Comparison of ENCODE assay signal across 39 mouse cellular contexts in the genomic region with DNA sequence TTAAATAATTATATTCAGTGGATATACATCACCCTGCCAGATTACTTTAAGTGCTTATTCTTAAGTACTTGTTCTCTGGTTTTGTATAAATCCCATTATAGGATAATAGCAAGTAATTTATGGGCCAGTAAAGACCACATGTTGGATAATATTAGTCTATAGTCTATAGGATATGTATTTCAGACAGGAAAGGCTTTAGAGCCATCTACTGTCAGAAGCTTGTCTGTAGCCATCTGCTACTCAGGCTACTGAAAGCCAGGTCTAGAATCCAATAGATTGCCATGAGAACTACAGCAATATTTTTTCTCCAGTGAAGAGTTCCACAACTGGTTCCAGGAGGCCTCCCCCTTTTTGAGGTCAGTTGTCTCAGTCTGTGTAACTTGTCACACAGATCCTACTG. TPM values are rescaled to one million over a fixed set of nuclear protein-coding genes. Genes with fewer than 3 reads are reported as not detected.
"Had no signal": no experiment of that assay in that cellular context is flagged by ENCODE, and none has a peak within 500 bp of the region (broad histone marks: within the 10 kb centered on the region; RNA-seq: fewer than 3 reads in every experiment).

No protein-coding gene starts in this region.

- ATAC-seq: forebrain, embryonic 13.5 days; forebrain, embryonic 14.5 days; forebrain, embryonic 15.5 days; forebrain, embryonic 16.5 days; forebrain, postnatal 0 days had no signal

- H3K27ac ChIP-seq: embryonic facial prominence, embryonic 10.5 days; embryonic facial prominence, embryonic 12.5 days; embryonic facial prominence, embryonic 13.5 days; embryonic facial prominence, embryonic 15.5 days; forebrain, embryonic 10.5 days; forebrain, embryonic 12.5 days; forebrain, embryonic 13.5 days; forebrain, embryonic 15.5 days; gastrocnemius, adult 2 months; heart, adult 2 months had no signal

- H3K4me1 ChIP-seq: embryonic facial prominence, embryonic 10.5 days; embryonic facial prominence, embryonic 12.5 days; embryonic facial prominence, embryonic 13.5 days; embryonic facial prominence, embryonic 15.5 days; forebrain, embryonic 10.5 days; forebrain, embryonic 12.5 days; forebrain, embryonic 13.5 days; forebrain, embryonic 15.5 days had no signal

- H3K9me3 ChIP-seq: embryonic facial prominence, embryonic 10.5 days; embryonic facial prominence, embryonic 12.5 days; embryonic facial prominence, embryonic 13.5 days; embryonic facial prominence, embryonic 15.5 days; forebrain, embryonic 10.5 days; forebrain, embryonic 12.5 days; forebrain, embryonic 13.5 days; forebrain, embryonic 15.5 days had no signal

- H3K9ac ChIP-seq: embryonic facial prominence, embryonic 12.5 days; embryonic facial prominence, embryonic 13.5 days; embryonic facial prominence, embryonic 15.5 days; forebrain, embryonic 12.5 days; forebrain, embryonic 13.5 days; forebrain, embryonic 15.5 days; forebrain, postnatal 0 days had no signal

- H3K27me3 ChIP-seq: embryonic facial prominence, embryonic 12.5 days; embryonic facial prominence, embryonic 13.5 days; embryonic facial prominence, embryonic 15.5 days; forebrain, embryonic 12.5 days; forebrain, embryonic 13.5 days; forebrain, embryonic 15.5 days had no signal

- H3K36me3 ChIP-seq: embryonic facial prominence, embryonic 10.5 days; embryonic facial prominence, embryonic 12.5 days; embryonic facial prominence, embryonic 13.5 days; embryonic facial prominence, embryonic 15.5 days; forebrain, embryonic 10.5 days; forebrain, embryonic 12.5 days; forebrain, embryonic 15.5 days had no signal

- H3K4me3 ChIP-seq: embryonic facial prominence, embryonic 10.5 days; embryonic facial prominence, embryonic 12.5 days; embryonic facial prominence, embryonic 13.5 days; embryonic facial prominence, embryonic 15.5 days; erythroblast, embryonic 14.5 days; forebrain, embryonic 10.5 days; forebrain, embryonic 12.5 days; forebrain, embryonic 13.5 days; forebrain, embryonic 15.5 days; gastrocnemius, adult 2 months; heart, adult 2 months had no signal

- DNase-seq: cerebellum, adult 9-10 months; cerebellum, adult 9-11 months; cerebellum, postnatal 10 days; cerebellum, postnatal 14 days; cerebellum, postnatal 25 days; cerebellum, postnatal 36 days; embryo, embryonic 11 days; forebrain, postnatal 0 days; gastrocnemius, adult 2 months; gastrocnemius, postnatal 10 days; gastrocnemius, postnatal 14 days; gastrocnemius, postnatal 25 days; gastrocnemius, postnatal 36 days; heart, adult 11 months; heart, adult 18-20 months; heart, adult 2 months had no signal

- H3K4me2 ChIP-seq: embryonic facial prominence, embryonic 12.5 days; embryonic facial prominence, embryonic 13.5 days; embryonic facial prominence, embryonic 15.5 days; forebrain, embryonic 12.5 days; forebrain, embryonic 13.5 days; forebrain, embryonic 15.5 days had no signal

RNA-seq across cellular contexts. Expression of gene Mmp8, which starts 15.5 kb away (rescaled TPM):
- total RNA-seq: gastrocnemius, adult 18-20 months; gastrocnemius, adult 2 months; gastrocnemius, adult 8-10 months; gastrocnemius, postnatal 14 days; gastrocnemius, postnatal 25 days; gastrocnemius, postnatal 36 days; heart, adult 18-20 months had no signal
- polyA plus RNA-seq: cortical plate, adult 2 months; embryonic facial prominence, embryonic 10.5 days; embryonic facial prominence, embryonic 13.5 days; erythroblast, embryonic 14.5 days; forebrain, embryonic 11.5 days; forebrain, embryonic 12.5 days; forebrain, embryonic 13.5 days; forebrain, embryonic 14.5 days; forebrain, embryonic 15.5 days; forebrain, embryonic 16.5 days had no signal

RNA-seq across cellular contexts. Expression of gene Mmp27, which starts 28.4 kb away (rescaled TPM):
- total RNA-seq: forebrain, postnatal 0 days; gastrocnemius, postnatal 4 days; granulocyte monocyte progenitor cell, adult 5-6 weeks had no signal
- polyA plus RNA-seq: cortical plate, adult 2 months; embryonic facial prominence, embryonic 10.5 days; embryonic facial prominence, embryonic 11.5 days; embryonic facial prominence, embryonic 12.5 days; embryonic facial prominence, embryonic 13.5 days; embryonic facial prominence, embryonic 15.5 days; erythroblast, embryonic 14.5 days; forebrain, embryonic 10.5 days; forebrain, embryonic 11.5 days; forebrain, embryonic 12.5 days; forebrain, embryonic 13.5 days; forebrain, embryonic 14.5 days; forebrain, embryonic 15.5 days; forebrain, embryonic 16.5 days; forebrain, postnatal 0 days; frontal cortex, adult 2 months had no signal

RNA-seq across cellular contexts. Expression of gene Mmp10, which starts 40.6 kb away (rescaled TPM):
- total RNA-seq: common myeloid progenitor, adult 5-6 weeks; forebrain, postnatal 0 days; gastrocnemius, adult 18-20 months; gastrocnemius, adult 2 months; gastrocnemius, adult 8-10 months; gastrocnemius, postnatal 10 days; gastrocnemius, postnatal 14 days; gastrocnemius, postnatal 25 days; gastrocnemius, postnatal 36 days; gastrocnemius, postnatal 4 days; granulocyte monocyte progenitor cell, adult 5-6 weeks; heart, adult 18-20 months; heart, adult 2 months; heart, adult 8-10 months had no signal
- polyA plus RNA-seq: cortical plate, adult 2 months; embryonic facial prominence, embryonic 10.5 days; embryonic facial prominence, embryonic 11.5 days; embryonic facial prominence, embryonic 12.5 days; embryonic facial prominence, embryonic 13.5 days; embryonic facial prominence, embryonic 14.5 days; embryonic facial prominence, embryonic 15.5 days; erythroblast, embryonic 14.5 days; forebrain, embryonic 10.5 days; forebrain, embryonic 11.5 days; forebrain, embryonic 12.5 days; forebrain, embryonic 13.5 days; forebrain, embryonic 14.5 days; forebrain, embryonic 15.5 days; forebrain, embryonic 16.5 days; forebrain, postnatal 0 days; frontal cortex, adult 2 months; gonadal fat pad, adult 2 months; heart, adult 2 months had no signal
